Mouse (Mus musculus): ENCODE measurements at regions not wholly inside any gene's neighbourhood (a gene's known extent, or its start where the extent isn't known, plus 50 kb on each side); places are given as distances from the start of the nearest gene placed in this dataset.
A peak's percentile ranks its signal among the peaks of the same experiment; 100 is the strongest.

- H3K9ac ChIP-seq (ENCODE audit: low read depth, low read length), result no peak overlapping the region
- ATAC-seq (replicated peaks; ENCODE audit: low FRiP score, low read depth), result no peak
- H3K27me3 ChIP-seq (ENCODE audit: insufficient read depth, low read length), result no peaks in the 10 kb centered on the region
These were observed 132.4 kb downstream of the Npr3 start for GRCm38 (mm10) chr15:11774717-11775116.

GRCm38 (mm10) chr15:11770596-11770995 lies 136.5 kb downstream of the Npr3 start:
- DNase-seq (ENCODE audit: low spot score) (no peak), ATAC-seq (replicated peaks; ENCODE audit: low FRiP score, low read depth) (no peak)
- TF ChIP-seq CTCF (IDR thresholded peaks at IDR 0.05; ENCODE audit: low read depth), result no peak
- no peak overlapping the region for H3K4me3 ChIP-seq (replicated peaks; ENCODE audit: low read depth, low read length)
- H3K4me2 ChIP-seq (ENCODE audit: low read length), result no peak overlapping the region
- H3K9me3 ChIP-seq (replicated peaks; ENCODE audit: low read length), result no peaks in the 10 kb centered on the region
- H3K4me1 ChIP-seq (replicated peaks; ENCODE audit: insufficient read depth, low read length), result no peaks in the 10 kb centered on the region
- H3K9ac ChIP-seq (ENCODE audit: low read depth, low read length), result no peak overlapping the region
- WGBS, result 54% methylated on average over 1 of the region's 1 CpGs
- no peaks in the 10 kb centered on the region for H3K36me3 ChIP-seq (ENCODE audit: insufficient read depth, low read length)
- no peak overlapping the region for H3K27ac ChIP-seq
- H3K27me3 ChIP-seq (ENCODE audit: insufficient read depth, low read length), result no peaks in the 10 kb centered on the region

More at GRCm38 (mm10) chr15:11774717-11775116, 132.4 kb downstream of the Npr3 start:
- Histone ChIP-seq H3K36me3 (ENCODE audit: insufficient read depth, low read length) (no peaks in the 10 kb centered on the region), H3K4me3 (replicated peaks; ENCODE audit: low read depth, low read length) (no peak overlapping the region), H3K27ac (no peak overlapping the region), H3K4me2 (ENCODE audit: low read length) (no peak overlapping the region), H3K4me1 (replicated peaks; ENCODE audit: insufficient read depth, low read length) (no peaks in the 10 kb centered on the region), H3K9me3 (replicated peaks; ENCODE audit: low read length) (no peaks in the 10 kb centered on the region)
- no peak for TF ChIP-seq CTCF (IDR thresholded peaks at IDR 0.05; ENCODE audit: low read depth)
- peak; percentile 9 for DNase-seq (ENCODE audit: low spot score)
- 37% methylated on average over 5 of the region's 5 CpGs for WGBS

- Histone ChIP-seq H3K9ac (ENCODE audit: low read depth, low read length) (no peak overlapping the region), H3K4me3 (replicated peaks; ENCODE audit: low read depth, low read length) (no peak overlapping the region), H3K9me3 (replicated peaks; ENCODE audit: low read length) (no peaks in the 10 kb centered on the region), H3K27ac (no peak overlapping the region), H3K4me1 (replicated peaks; ENCODE audit: insufficient read depth, low read length) (no peaks in the 10 kb centered on the region), H3K4me2 (ENCODE audit: low read length) (no peak overlapping the region), H3K27me3 (ENCODE audit: insufficient read depth, low read length) (no peaks in the 10 kb centered on the region), H3K36me3 (ENCODE audit: insufficient read depth, low read length) (no peaks in the 10 kb centered on the region)
- ATAC-seq (replicated peaks; ENCODE audit: low FRiP score, low read depth) (no peak), DNase-seq (ENCODE audit: low spot score) (no peak)
- TF ChIP-seq CTCF (IDR thresholded peaks at IDR 0.05; ENCODE audit: low read depth), result no peak
- 86% methylated on average over 1 of the region's 1 CpGs for WGBS
These were observed 149.1 kb downstream of the Npr3 start for GRCm38 (mm10) chr15:11757963-11758362.

- no peaks in the 10 kb centered on the region for H3K9me3 ChIP-seq (replicated peaks; ENCODE audit: low read length)
- TF ChIP-seq CTCF (IDR thresholded peaks at IDR 0.05; ENCODE audit: low read depth), result no peak
- H3K4me3 ChIP-seq (replicated peaks; ENCODE audit: low read depth, low read length), result no peak overlapping the region
- 75% methylated on average over 7 of the region's 7 CpGs for WGBS
- H3K36me3 ChIP-seq (ENCODE audit: insufficient read depth, low read length), result no peaks in the 10 kb centered on the region
- no peak overlapping the region for H3K9ac ChIP-seq (ENCODE audit: low read depth, low read length)
- ATAC-seq (replicated peaks; ENCODE audit: low FRiP score, low read depth), result no peak
- DNase-seq (ENCODE audit: low spot score), result no peak
- H3K4me1 ChIP-seq (replicated peaks; ENCODE audit: insufficient read depth, low read length), result no peaks in the 10 kb centered on the region
- H3K4me2 ChIP-seq (ENCODE audit: low read length), result no peak overlapping the region
- no peaks in the 10 kb centered on the region for H3K27me3 ChIP-seq (ENCODE audit: insufficient read depth, low read length)
- no peak overlapping the region for H3K27ac ChIP-seq
These were observed 150.3 kb downstream of the Npr3 start for GRCm38 (mm10) chr15:11756786-11757185.

- no peak overlapping the region for H3K4me2 ChIP-seq (ENCODE audit: low read length)
- peak; percentile 85 for DNase-seq (ENCODE audit: low spot score)
- ATAC-seq (replicated peaks; ENCODE audit: low FRiP score, low read depth), result no peak
- TF ChIP-seq CTCF (IDR thresholded peaks at IDR 0.05; ENCODE audit: low read depth), result peak; percentile 97
- H3K9ac ChIP-seq (ENCODE audit: low read depth, low read length), result no peak overlapping the region
- H3K9me3 ChIP-seq (replicated peaks; ENCODE audit: low read length), result no peaks in the 10 kb centered on the region
- no peaks in the 10 kb centered on the region for H3K36me3 ChIP-seq (ENCODE audit: insufficient read depth, low read length)
- no peak overlapping the region for H3K27ac ChIP-seq
- no peaks in the 10 kb centered on the region for H3K4me1 ChIP-seq (replicated peaks; ENCODE audit: insufficient read depth, low read length)
- no peaks in the 10 kb centered on the region for H3K27me3 ChIP-seq (ENCODE audit: insufficient read depth, low read length)
- WGBS, result 15% methylated on average over 3 of the region's 3 CpGs
- H3K4me3 ChIP-seq (replicated peaks; ENCODE audit: low read depth, low read length), result no peak overlapping the region
These were observed 153.9 kb downstream of the Npr3 start for GRCm38 (mm10) chr15:11753216-11753615.

- WGBS, result 87% methylated on average over 5 of the region's 5 CpGs
- H3K27me3 ChIP-seq (ENCODE audit: insufficient read depth, low read length), result no peaks in the 10 kb centered on the region
These were observed 156.2 kb downstream of the Npr3 start for GRCm38 (mm10) chr15:11750893-11751292.

GRCm38 (mm10) chr15:11749509-11749908 lies 157.6 kb downstream of the Npr3 start:
- Histone ChIP-seq H3K9ac (ENCODE audit: low read depth, low read length) (no peak overlapping the region), H3K9me3 (replicated peaks; ENCODE audit: low read length) (no peaks in the 10 kb centered on the region), H3K4me2 (ENCODE audit: low read length) (no peak overlapping the region), H3K4me3 (replicated peaks; ENCODE audit: low read depth, low read length) (no peak overlapping the region), H3K36me3 (ENCODE audit: insufficient read depth, low read length) (no peaks in the 10 kb centered on the region), H3K27me3 (ENCODE audit: insufficient read depth, low read length) (no peaks in the 10 kb centered on the region), H3K4me1 (replicated peaks; ENCODE audit: insufficient read depth, low read length) (no peaks in the 10 kb centered on the region), H3K27ac (no peak overlapping the region)
- ATAC-seq (replicated peaks; ENCODE audit: low FRiP score, low read depth) (no peak), DNase-seq (ENCODE audit: low spot score) (no peak)
- no peak for TF ChIP-seq CTCF (IDR thresholded peaks at IDR 0.05; ENCODE audit: low read depth)
- WGBS, result 89% methylated on average over 4 of the region's 4 CpGs

More at GRCm38 (mm10) chr15:11750893-11751292, 156.2 kb downstream of the Npr3 start:
- TF ChIP-seq CTCF (IDR thresholded peaks at IDR 0.05; ENCODE audit: low read depth), result no peak
- no peaks in the 10 kb centered on the region for H3K4me1 ChIP-seq (replicated peaks; ENCODE audit: insufficient read depth, low read length)
- no peak for ATAC-seq (replicated peaks; ENCODE audit: low FRiP score, low read depth)
- DNase-seq (ENCODE audit: low spot score), result no peak
- H3K4me2 ChIP-seq (ENCODE audit: low read length), result no peak overlapping the region
- no peak overlapping the region for H3K9ac ChIP-seq (ENCODE audit: low read depth, low read length)
- H3K9me3 ChIP-seq (replicated peaks; ENCODE audit: low read length), result no peaks in the 10 kb centered on the region
- H3K36me3 ChIP-seq (ENCODE audit: insufficient read depth, low read length), result no peaks in the 10 kb centered on the region
- H3K27ac ChIP-seq, result no peak overlapping the region
- H3K4me3 ChIP-seq (replicated peaks; ENCODE audit: low read depth, low read length), result no peak overlapping the region

All from kidney, postnatal 0 days (tissue).